Mouse (Mus musculus): ENCODE data around the gene Gorasp2. TPM values are rescaled to one million over a fixed set of nuclear protein-coding genes. Genes with fewer than 3 reads are reported as not detected.

The Gorasp2 gene
- polyA plus RNA-seq, 3 experiments from 2014 or later, result 36.1 to 49.2 (median 46.2) TPM

- peak; percentile 33 for ATAC-seq
These were observed 529 bp downstream of the Gorasp2 start, which contains the start of gene Gm26558 for GRCm38 (mm10) chr2:70661715-70662495. Gene Gm26558, minus strand, starts transcription at chr2:70662108.

GRCm38 (mm10) chr2:70663764-70664163 is 2.4 kb downstream of the Gorasp2 start:
- ATAC-seq, result no peak

GRCm38 (mm10) chr2:70667016-70667415 is 5.6 kb downstream of the Gorasp2 start:
- ATAC-seq, result no peak

- no peak for ATAC-seq
These were observed 7.9 kb downstream of the Gorasp2 start for GRCm38 (mm10) chr2:70669241-70669640.

- ATAC-seq, result no peak
These were observed 8.5 kb downstream of the Gorasp2 start for GRCm38 (mm10) chr2:70669896-70670295.

GRCm38 (mm10) chr2:70672476-70672875 is 11.1 kb downstream of the Gorasp2 start:
- ATAC-seq, result no peak

GRCm38 (mm10) chr2:70673445-70674126 is 12.2 kb downstream of the Gorasp2 start:
- no peak for ATAC-seq

GRCm38 (mm10) chr2:70682324-70682723 is 20.9 kb downstream of the Gorasp2 start:
- ATAC-seq, result no peak

GRCm38 (mm10) chr2:70688454-70689078 is 27.2 kb downstream of the Gorasp2 start:
- no peak for ATAC-seq

- ATAC-seq, result no peak
These were observed 28.8 kb downstream of the Gorasp2 start for GRCm38 (mm10) chr2:70690195-70690594.

GRCm38 (mm10) chr2:70695712-70696111 is 34.3 kb downstream of the Gorasp2 start:
- no peak for ATAC-seq

- ATAC-seq, result no peak
These were observed 39.5 kb downstream of the Gorasp2 start for GRCm38 (mm10) chr2:70700851-70701250.

- ATAC-seq, result no peak
These were observed 40.2 kb downstream of the Gorasp2 start for GRCm38 (mm10) chr2:70701571-70701970.

- ATAC-seq, result no peak
These were observed 41.0 kb downstream of the Gorasp2 start for GRCm38 (mm10) chr2:70702403-70702802.

- ATAC-seq, result no peak
These were observed 47.8 kb downstream of the Gorasp2 start for GRCm38 (mm10) chr2:70708986-70709730.

GRCm38 (mm10) chr2:70710236-70710635 is 48.9 kb downstream of the Gorasp2 start:
- ATAC-seq, result no peak

GRCm38 (mm10) chr2:70710878-70711277 is 49.5 kb downstream of the Gorasp2 start:
- ATAC-seq, result no peak

- no peak for ATAC-seq
These were observed 62.4 kb downstream of the Gorasp2 start for GRCm38 (mm10) chr2:70723610-70724243.

- ATAC-seq, result peak; percentile 71
These were observed 65.7 kb downstream of the Gorasp2 start for GRCm38 (mm10) chr2:70727089-70727488.

GRCm38 (mm10) chr2:70735534-70735933 is 74.2 kb downstream of the Gorasp2 start:
- ATAC-seq, result no peak

- no peak for ATAC-seq
These were observed 74.6 kb downstream of the Gorasp2 start for GRCm38 (mm10) chr2:70736008-70736407.

- ATAC-seq, result no peak
These were observed 80.5 kb downstream of the Gorasp2 start for GRCm38 (mm10) chr2:70741901-70742300.
